Mouse (Mus musculus) intestine, embryonic 16.5 days (tissue): ENCODE results near the gene Fam53b. TPM values are rescaled to one million over a fixed set of nuclear protein-coding genes. Genes with fewer than 3 reads are reported as not detected.

Experiments
- ATAC-seq: fragments of 200-750 bp; cut with Nextera tagmentation; 2 replicates; pipeline ENCODE4 v1.8.0; 2017; ENCODE audit warnings: moderate TSS enrichment, moderate library complexity
- H3K27ac ChIP-seq: fragments of 300-500 bp; sonication (generic); 2 replicates; pipeline ENCODE4 v1.5.1; 2014; ENCODE audit warnings: mild to moderate bottlenecking, low read length
- H3K27me3 ChIP-seq: fragments of 300-500 bp; sonication (generic); replicated peaks from 2 replicates; pipeline ENCODE4 v1.6.1; 2014; ENCODE audit warnings: low read length, control low read depth, mixed read lengths; ENCODE audit not compliant: control insufficient read depth, insufficient read depth
- H3K36me3 ChIP-seq: fragments of 300-500 bp; sonication (generic); 2 replicates; pipeline ENCODE4 v1.6.1; 2014; ENCODE audit warnings: low read length, control low read depth; ENCODE audit not compliant: control insufficient read depth, insufficient read depth
- H3K4me1 ChIP-seq: fragments of 300-500 bp; sonication (generic); 2 replicates; pipeline ENCODE4 v1.6.1; 2014; ENCODE audit warnings: low read length, control low read depth, mixed read lengths; ENCODE audit not compliant: control insufficient read depth, insufficient read depth
- H3K4me2 ChIP-seq: fragments of 300-500 bp; sonication (generic); 2 replicates; pipeline ENCODE4 v1.6.1; 2014; ENCODE audit warnings: low read depth, low read length, control low read depth
- H3K4me3 ChIP-seq: fragments of 300-500 bp; sonication (generic); 2 replicates; pipeline ENCODE4 v1.5.1; 2014; ENCODE audit warnings: mild to moderate bottlenecking, low read length
- H3K9ac ChIP-seq: fragments of 300-500 bp; sonication (generic); 2 replicates; pipeline ENCODE4 v1.6.1; 2014; ENCODE audit warnings: low read depth, low read length
- H3K9me3 ChIP-seq: fragments of 300-500 bp; sonication (generic); 2 replicates; pipeline ENCODE4 v1.6.1; 2016; ENCODE audit warnings: low read length, control low read depth; ENCODE audit not compliant: control insufficient read depth
- WGBS: fragments of 180-500 bp; shearing (Covaris S2); extraction: QIAGEN DNeasy Blood & Tissue Kit; methylation state at CpG from one replicate; pipeline ENCODE4 v1.1.7; 2014; 5-methylcytosine and 5-hydroxymethylcytosine counted together
- polyA plus RNA-seq: library from polyadenylated mRNA; unstranded; fragments of >200 nt; fragmentation: Nextera tagmentation; extraction: Ambion mirVana; gene quantifications from 2 replicates; pipeline ENCODE4 v1.2.1, GENCODE M21; 2015

Fam53b gene
- polyA plus RNA-seq, 1 experiment from 2014 or later, result 22.2 TPM

DNA sequence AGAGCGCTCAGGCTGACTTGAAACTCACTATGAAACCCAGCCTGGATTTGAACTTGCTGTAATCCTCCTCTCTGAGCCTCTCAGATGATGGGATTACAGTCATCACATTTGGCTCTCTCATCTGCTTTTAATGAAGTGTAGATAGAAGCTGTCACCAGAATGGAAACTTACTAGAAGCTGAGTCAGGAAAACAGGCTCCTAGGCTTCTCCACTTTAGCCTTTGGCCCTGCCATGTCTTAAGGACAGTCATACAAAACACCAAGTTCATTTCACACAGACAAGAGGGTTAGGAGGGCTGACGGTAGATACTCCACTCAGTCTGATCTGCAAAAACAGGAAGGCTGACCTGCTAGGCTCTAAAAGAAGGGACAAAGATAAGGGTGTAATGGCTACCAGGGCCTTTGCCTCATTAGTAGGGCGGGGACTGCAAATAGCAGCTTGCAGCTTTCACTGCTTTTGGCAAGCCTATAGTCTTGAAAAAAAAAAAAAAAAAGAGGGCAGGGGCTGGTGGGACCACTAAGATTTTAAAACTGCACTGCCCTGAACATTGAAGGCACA is 48.0 kb downstream of the Fam53b start:
- no peaks in the 10 kb centered on the region for H3K27me3 ChIP-seq
- ATAC-seq, result peak; percentile 19; the same call in 1 of the 2 replicates
- peak overlapping the region; percentile 82 for H3K27ac ChIP-seq
- H3K4me2 ChIP-seq, result no peak overlapping the region
- peaks cover 50% of the 10 kb centered on the region for H3K4me1 ChIP-seq
- no peak overlapping the region for H3K9ac ChIP-seq
- no peaks in the 10 kb centered on the region for H3K9me3 ChIP-seq
- no peaks in the 10 kb centered on the region for H3K36me3 ChIP-seq
- no peak overlapping the region for H3K4me3 ChIP-seq
- 69% methylated on average over 3 of the region's 3 CpGs for WGBS

DNA sequence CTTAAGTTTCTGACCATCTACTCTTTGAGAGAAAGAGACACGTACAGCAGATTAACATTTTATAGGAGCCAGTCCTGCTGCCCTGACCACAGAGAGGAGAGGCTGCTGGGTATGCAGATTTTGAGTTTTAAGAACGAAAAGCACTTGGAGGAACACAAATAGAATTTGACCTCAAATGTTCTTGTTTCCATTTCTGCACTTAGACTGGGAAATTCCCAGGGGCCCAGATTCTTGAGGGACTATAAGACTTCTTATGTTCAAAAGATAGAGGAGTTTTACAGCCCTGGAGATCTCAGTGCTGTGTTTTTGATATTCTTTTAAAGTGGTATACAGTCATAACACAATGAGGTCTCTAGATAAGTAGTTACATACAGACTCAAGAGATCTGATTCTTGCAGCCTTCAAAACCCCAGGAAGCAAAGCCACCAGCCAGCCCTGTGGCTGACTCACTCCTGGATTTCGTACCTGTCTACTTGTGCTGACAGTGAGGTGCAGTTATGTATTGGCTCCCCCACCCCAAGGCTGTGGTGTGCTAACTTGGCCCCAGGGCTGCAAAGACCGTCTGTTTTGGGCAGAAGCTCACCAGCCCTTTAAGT is 48.7 kb downstream of the Fam53b start:
- Histone ChIP-seq H3K27me3 (no peaks in the 10 kb centered on the region), H3K4me1 (peaks cover 50% of the 10 kb centered on the region), H3K4me2 (no peak overlapping the region), H3K36me3 (no peaks in the 10 kb centered on the region), H3K4me3 (no peak overlapping the region), H3K9me3 (no peaks in the 10 kb centered on the region), H3K27ac (peak overlapping the region; percentile 82), H3K9ac (no peak overlapping the region)
- peak; percentile 44 for ATAC-seq
- 61% methylated on average over 4 of the region's 4 CpGs for WGBS

GRCm38 (mm10) chr7:132764314-132764713 is 49.4 kb downstream of the Fam53b start:
- no peaks in the 10 kb centered on the region for H3K27me3 ChIP-seq
- H3K4me2 ChIP-seq, result no peak overlapping the region
- H3K4me3 ChIP-seq, result no peak overlapping the region
- ATAC-seq, result no peak
- H3K9ac ChIP-seq, result no peak overlapping the region
- WGBS, result 92% methylated on average over 4 of the region's 4 CpGs
- peak overlapping the region; percentile 82; the same call in 1 of the 2 replicates for H3K27ac ChIP-seq
- H3K36me3 ChIP-seq, result no peaks in the 10 kb centered on the region
- H3K4me1 ChIP-seq, result peaks cover 50% of the 10 kb centered on the region
- H3K9me3 ChIP-seq, result no peaks in the 10 kb centered on the region

DNA sequence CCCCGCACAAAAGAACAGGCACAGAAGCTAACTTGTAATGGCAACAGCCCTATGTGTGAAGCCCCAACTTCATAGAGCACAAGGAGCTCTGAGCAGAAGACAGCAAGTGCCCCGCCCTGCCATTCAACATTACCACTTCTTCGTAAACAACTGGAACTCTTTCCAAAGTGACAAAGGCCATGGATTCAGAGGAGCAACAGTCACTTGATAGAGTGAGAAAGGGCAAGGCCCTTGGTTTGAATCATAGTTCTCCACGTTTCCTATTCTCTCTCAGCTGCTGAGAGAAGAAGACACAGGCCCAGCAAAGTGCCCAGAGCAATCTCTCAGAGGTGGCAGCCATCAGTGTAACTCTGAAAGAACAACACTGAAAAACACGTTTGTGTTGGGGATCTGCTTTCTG is 49.8 kb downstream of the Fam53b start:
- no peak overlapping the region for H3K27ac ChIP-seq

DNA sequence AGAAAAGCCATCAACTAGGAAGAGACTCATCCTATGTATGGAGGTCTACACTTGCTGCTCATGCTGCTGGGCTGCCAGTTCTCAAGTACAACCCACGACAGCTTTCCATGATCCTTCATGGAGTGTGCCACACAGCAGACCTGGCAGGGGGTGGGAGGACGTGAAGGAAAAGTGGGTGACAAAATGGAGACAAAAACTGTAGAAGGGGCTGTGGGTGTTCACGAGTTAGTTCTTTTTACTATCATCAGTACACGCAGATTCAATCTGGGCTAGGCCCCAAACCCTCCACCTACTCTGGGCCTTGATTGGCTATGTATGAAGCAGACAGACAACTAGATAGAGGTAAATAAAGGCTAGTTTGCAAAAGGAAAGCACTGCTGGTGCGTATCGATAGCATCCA is 50.3 kb downstream of the Fam53b start:
- WGBS, result 93% methylated on average over 6 of the region's 6 CpGs
- Histone ChIP-seq H3K9me3 (no peaks in the 10 kb centered on the region), H3K27ac (no peak overlapping the region), H3K27me3 (no peaks in the 10 kb centered on the region), H3K4me3 (no peak overlapping the region), H3K4me1 (peaks cover 50% of the 10 kb centered on the region), H3K9ac (no peak overlapping the region), H3K36me3 (0 out of 2 replicates have a peak, but pooled peaks cover 2% of the 10 kb centered on the region), H3K4me2 (no peak overlapping the region)
- no peak for ATAC-seq

More for the DNA sequence above, 49.8 kb downstream of the Fam53b start:
- no peaks in the 10 kb centered on the region for H3K9me3 ChIP-seq
- no peak overlapping the region for H3K4me2 ChIP-seq
- no peaks in the 10 kb centered on the region for H3K27me3 ChIP-seq
- no peak overlapping the region for H3K9ac ChIP-seq
- peaks cover 50% of the 10 kb centered on the region for H3K4me1 ChIP-seq
- H3K4me3 ChIP-seq, result no peak overlapping the region
- WGBS, result 80% methylated on average over 5 of the region's 5 CpGs
- H3K36me3 ChIP-seq, result no peaks in the 10 kb centered on the region
- no peak for ATAC-seq

DNA sequence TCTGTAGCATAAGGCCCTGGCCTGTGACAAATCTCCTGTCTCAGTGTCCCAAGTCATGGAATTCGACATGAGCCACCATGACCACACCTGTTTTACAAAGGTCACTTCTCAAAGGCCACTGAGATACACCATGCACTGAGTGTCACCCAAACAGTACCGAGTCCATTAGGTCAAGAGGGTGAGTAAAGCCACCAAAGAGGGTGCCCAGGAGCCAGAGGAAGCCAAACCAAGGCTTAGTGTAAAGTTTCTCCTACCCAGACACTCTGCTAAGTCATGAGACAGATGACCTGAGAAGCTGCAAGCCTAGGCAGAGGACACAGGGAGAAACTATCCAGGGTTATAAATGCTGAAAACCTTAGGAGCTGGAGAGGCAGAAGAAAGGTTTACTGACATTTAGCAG is 52.3 kb downstream of the Fam53b start:
- Histone ChIP-seq H3K4me3 (no peak overlapping the region), H3K36me3 (0 out of 2 replicates have a peak, but pooled peaks cover 6% of the 10 kb centered on the region), H3K27me3 (no peaks in the 10 kb centered on the region), H3K9me3 (no peaks in the 10 kb centered on the region), H3K4me1 (peaks cover 50% of the 10 kb centered on the region), H3K27ac (0 out of 2 replicates have a peak overlapping the region, but pooled peaks have one; percentile 33), H3K9ac (no peak overlapping the region), H3K4me2 (no peak overlapping the region)
- 78% methylated on average over 2 of the region's 2 CpGs for WGBS
- no peak for ATAC-seq

- no peak overlapping the region for H3K27ac ChIP-seq
These were observed 53.0 kb downstream of the Fam53b start for GRCm38 (mm10) chr7:132760589-132761180.

DNA sequence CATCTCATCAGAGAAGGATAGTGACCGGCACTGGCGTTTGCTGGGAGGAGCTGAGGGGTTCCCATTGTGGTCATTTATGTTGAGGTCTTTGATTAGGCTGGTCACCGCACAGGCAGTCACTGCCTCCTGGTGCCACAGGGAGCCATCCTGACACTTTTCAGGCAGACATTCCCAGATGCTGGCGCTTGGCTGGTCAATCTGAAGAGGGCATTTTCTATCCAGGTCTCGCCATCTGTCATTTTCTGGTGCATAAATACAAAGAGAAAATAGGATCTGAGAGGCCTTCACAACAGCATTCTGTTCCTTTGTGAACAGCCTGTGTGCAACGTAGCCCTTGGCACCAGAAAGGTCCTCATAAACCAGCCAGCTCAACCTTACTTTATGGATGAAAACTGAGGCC is 53.8 kb downstream of the Fam53b start:
- no peak overlapping the region for H3K4me3 ChIP-seq
- H3K9ac ChIP-seq, result no peak overlapping the region
- ATAC-seq, result no peak
- peaks cover 48% of the 10 kb centered on the region for H3K4me1 ChIP-seq
- H3K4me2 ChIP-seq, result no peak overlapping the region
- no peak overlapping the region for H3K27ac ChIP-seq
- H3K27me3 ChIP-seq, result no peaks in the 10 kb centered on the region
- 93% methylated on average over 6 of the region's 6 CpGs for WGBS
- 0 out of 2 replicates have a peak, but pooled peaks cover 6% of the 10 kb centered on the region for H3K36me3 ChIP-seq
- H3K9me3 ChIP-seq, result no peaks in the 10 kb centered on the region

More at GRCm38 (mm10) chr7:132760589-132761180, 53.0 kb downstream of the Fam53b start:
- Histone ChIP-seq H3K9me3 (no peaks in the 10 kb centered on the region), H3K9ac (no peak overlapping the region), H3K36me3 (0 out of 2 replicates have a peak, but pooled peaks cover 6% of the 10 kb centered on the region), H3K4me1 (peaks cover 47% of the 10 kb centered on the region), H3K27me3 (no peaks in the 10 kb centered on the region), H3K4me3 (no peak overlapping the region), H3K4me2 (no peak overlapping the region)
- ATAC-seq, result no peak
- 93% methylated on average over 6 of the region's 6 CpGs for WGBS

- peaks cover 48% of the 10 kb centered on the region for H3K4me1 ChIP-seq
- no peak overlapping the region for H3K4me2 ChIP-seq
- 0 out of 2 replicates have a peak, but pooled peaks cover 6% of the 10 kb centered on the region for H3K36me3 ChIP-seq
- H3K9me3 ChIP-seq, result no peaks in the 10 kb centered on the region
- WGBS, result 93% methylated on average over 22 of the region's 22 CpGs
- no peak overlapping the region for H3K4me3 ChIP-seq
- ATAC-seq, result no peak
- H3K9ac ChIP-seq, result no peak overlapping the region
- H3K27ac ChIP-seq, result no peak overlapping the region
- no peaks in the 10 kb centered on the region for H3K27me3 ChIP-seq
These were observed 54.2 kb downstream of the Fam53b start for GRCm38 (mm10) chr7:132759405-132759891.
